Mouse (Mus musculus): ENCODE measurements around the gene Pcdh7. TPM values are rescaled to one million over a fixed set of nuclear protein-coding genes. Genes with fewer than 3 reads are reported as not detected.

Gene Pcdh7
- polyA plus RNA-seq (2012; rRNA removed): 0.40 and 0.42 TPM in 2 replicates

GRCm38 (mm10) chr5:57717906-57718875 is at the start of gene Pcdh7:
Gene Pcdh7, plus strand, starts transcription at chr5:57717967.

